Mouse (Mus musculus): ENCODE results near the gene Fgfr2. TPM values are rescaled to one million over a fixed set of nuclear protein-coding genes. Genes with fewer than 3 reads are reported as not detected.

The Fgfr2 gene
- polyA plus RNA-seq, 1 experiment from 2014 or later = 20.3 TPM

GRCm38 (mm10) chr7:132267721-132268498 is 855.2 kb downstream of the Fgfr2 start:
- Histone ChIP-seq H3K4me2 (ENCODE audit: low read depth, low read length) (no peak overlapping the region), H3K9me3 (replicated peaks; ENCODE audit: control insufficient read depth, low read length) (no peaks in the 10 kb centered on the region)

GRCm38 (mm10) chr7:132264763-132265162 is 858.4 kb downstream of the Fgfr2 start:
- WGBS = 36% methylated on average over 3 of the region's 3 CpGs

More at GRCm38 (mm10) chr7:132267721-132268498, 855.2 kb downstream of the Fgfr2 start:
- WGBS = 83% methylated on average over 4 of the region's 4 CpGs
- no peaks in the 10 kb centered on the region for H3K4me1 ChIP-seq (ENCODE audit: control insufficient read depth, insufficient read depth, low read length)
- H3K27ac ChIP-seq (ENCODE audit: low read length) = no peak overlapping the region
- H3K36me3 ChIP-seq (ENCODE audit: control insufficient read depth, insufficient read depth) = peaks cover 5% of the 10 kb centered on the region; the same call in 1 of the 2 replicates
- no peak overlapping the region for H3K4me3 ChIP-seq (ENCODE audit: low read length)
- no peak overlapping the region for H3K9ac ChIP-seq (ENCODE audit: low read length)
- no peaks in the 10 kb centered on the region for H3K27me3 ChIP-seq (ENCODE audit: control insufficient read depth, insufficient read depth, low read length)
- no peak for ATAC-seq (replicated peaks; ENCODE audit: extremely low read depth, insufficient read depth, low FRiP score)

GRCm38 (mm10) chr7:132263186-132263585 is 860.0 kb downstream of the Fgfr2 start:
- no peak overlapping the region for H3K27ac ChIP-seq (ENCODE audit: low read length)
- H3K9ac ChIP-seq (ENCODE audit: low read length) = no peak overlapping the region
- H3K4me1 ChIP-seq (ENCODE audit: control insufficient read depth, insufficient read depth, low read length) = 0 out of 2 replicates have a peak, but pooled peaks cover 2% of the 10 kb centered on the region
- H3K36me3 ChIP-seq (ENCODE audit: control insufficient read depth, insufficient read depth) = peaks cover 3% of the 10 kb centered on the region; the same call in 1 of the 2 replicates
- no peak overlapping the region for H3K4me3 ChIP-seq (ENCODE audit: low read length)
- H3K4me2 ChIP-seq (ENCODE audit: low read depth, low read length) = no peak overlapping the region
- 64% methylated on average over 6 of the region's 6 CpGs for WGBS
- no peak for ATAC-seq (replicated peaks; ENCODE audit: extremely low read depth, insufficient read depth, low FRiP score)
- H3K9me3 ChIP-seq (replicated peaks; ENCODE audit: control insufficient read depth, low read length) = no peaks in the 10 kb centered on the region
- no peaks in the 10 kb centered on the region for H3K27me3 ChIP-seq (ENCODE audit: control insufficient read depth, insufficient read depth, low read length)

More at GRCm38 (mm10) chr7:132264763-132265162, 858.4 kb downstream of the Fgfr2 start:
- Histone ChIP-seq H3K27me3 (ENCODE audit: control insufficient read depth, insufficient read depth, low read length) (no peaks in the 10 kb centered on the region), H3K4me1 (ENCODE audit: control insufficient read depth, insufficient read depth, low read length) (0 out of 2 replicates have a peak, but pooled peaks cover 2% of the 10 kb centered on the region), H3K4me3 (ENCODE audit: low read length) (no peak overlapping the region), H3K4me2 (ENCODE audit: low read depth, low read length) (no peak overlapping the region), H3K27ac (ENCODE audit: low read length) (no peak overlapping the region), H3K36me3 (ENCODE audit: control insufficient read depth, insufficient read depth) (peaks cover 5% of the 10 kb centered on the region; the same call in 1 of the 2 replicates), H3K9me3 (replicated peaks; ENCODE audit: control insufficient read depth, low read length) (no peaks in the 10 kb centered on the region), H3K9ac (ENCODE audit: low read length) (no peak overlapping the region)
- no peak for ATAC-seq (replicated peaks; ENCODE audit: extremely low read depth, insufficient read depth, low FRiP score)

- Histone ChIP-seq H3K36me3 (ENCODE audit: control insufficient read depth, insufficient read depth) (peaks cover 3% of the 10 kb centered on the region; the same call in 1 of the 2 replicates), H3K9ac (ENCODE audit: low read length) (no peak overlapping the region), H3K27me3 (ENCODE audit: control insufficient read depth, insufficient read depth, low read length) (no peaks in the 10 kb centered on the region), H3K4me1 (ENCODE audit: control insufficient read depth, insufficient read depth, low read length) (0 out of 2 replicates have a peak, but pooled peaks cover 2% of the 10 kb centered on the region), H3K4me3 (ENCODE audit: low read length) (no peak overlapping the region), H3K27ac (ENCODE audit: low read length) (no peak overlapping the region), H3K4me2 (ENCODE audit: low read depth, low read length) (no peak overlapping the region), H3K9me3 (replicated peaks; ENCODE audit: control insufficient read depth, low read length) (no peaks in the 10 kb centered on the region)
- ATAC-seq (replicated peaks; ENCODE audit: extremely low read depth, insufficient read depth, low FRiP score) = no peak
- 33% methylated on average over 6 of the region's 6 CpGs for WGBS
Measured at GRCm38 (mm10) chr7:132262696-132263095, 860.5 kb downstream of the Fgfr2 start.

- no peak overlapping the region for H3K9ac ChIP-seq (ENCODE audit: low read length)
Measured at GRCm38 (mm10) chr7:132261885-132262284, 861.3 kb downstream of the Fgfr2 start.

GRCm38 (mm10) chr7:132260632-132261031 is 862.5 kb downstream of the Fgfr2 start:
- Histone ChIP-seq H3K9me3 (replicated peaks; ENCODE audit: control insufficient read depth, low read length) (no peaks in the 10 kb centered on the region), H3K36me3 (ENCODE audit: control insufficient read depth, insufficient read depth) (no peaks in the 10 kb centered on the region), H3K27me3 (ENCODE audit: control insufficient read depth, insufficient read depth, low read length) (no peaks in the 10 kb centered on the region), H3K4me2 (ENCODE audit: low read depth, low read length) (no peak overlapping the region), H3K27ac (ENCODE audit: low read length) (no peak overlapping the region), H3K9ac (ENCODE audit: low read length) (no peak overlapping the region), H3K4me3 (ENCODE audit: low read length) (no peak overlapping the region), H3K4me1 (ENCODE audit: control insufficient read depth, insufficient read depth, low read length) (0 out of 2 replicates have a peak, but pooled peaks cover 2% of the 10 kb centered on the region)
- ATAC-seq (replicated peaks; ENCODE audit: extremely low read depth, insufficient read depth, low FRiP score) = no peak
- 65% methylated on average over 5 of the region's 5 CpGs for WGBS

More at GRCm38 (mm10) chr7:132261885-132262284, 861.3 kb downstream of the Fgfr2 start:
- Histone ChIP-seq H3K27ac (ENCODE audit: low read length) (no peak overlapping the region), H3K9me3 (replicated peaks; ENCODE audit: control insufficient read depth, low read length) (no peaks in the 10 kb centered on the region), H3K27me3 (ENCODE audit: control insufficient read depth, insufficient read depth, low read length) (no peaks in the 10 kb centered on the region), H3K4me2 (ENCODE audit: low read depth, low read length) (no peak overlapping the region), H3K4me1 (ENCODE audit: control insufficient read depth, insufficient read depth, low read length) (0 out of 2 replicates have a peak, but pooled peaks cover 2% of the 10 kb centered on the region), H3K4me3 (ENCODE audit: low read length) (no peak overlapping the region), H3K36me3 (ENCODE audit: control insufficient read depth, insufficient read depth) (peaks cover 3% of the 10 kb centered on the region; the same call in 1 of the 2 replicates)
- WGBS = 37% methylated on average over 3 of the region's 3 CpGs
- no peak for ATAC-seq (replicated peaks; ENCODE audit: extremely low read depth, insufficient read depth, low FRiP score)

GRCm38 (mm10) chr7:132258817-132259216 is 864.3 kb downstream of the Fgfr2 start:
- H3K4me3 ChIP-seq (ENCODE audit: low read length) = no peak overlapping the region
- 51% methylated on average over 7 of the region's 7 CpGs for WGBS
- ATAC-seq (replicated peaks; ENCODE audit: extremely low read depth, insufficient read depth, low FRiP score) = no peak
- no peaks in the 10 kb centered on the region for H3K36me3 ChIP-seq (ENCODE audit: control insufficient read depth, insufficient read depth)
- no peak overlapping the region for H3K9ac ChIP-seq (ENCODE audit: low read length)
- H3K4me1 ChIP-seq (ENCODE audit: control insufficient read depth, insufficient read depth, low read length) = 0 out of 2 replicates have a peak, but pooled peaks cover 2% of the 10 kb centered on the region
- no peak overlapping the region for H3K27ac ChIP-seq (ENCODE audit: low read length)
- H3K9me3 ChIP-seq (replicated peaks; ENCODE audit: control insufficient read depth, low read length) = no peaks in the 10 kb centered on the region
- no peaks in the 10 kb centered on the region for H3K27me3 ChIP-seq (ENCODE audit: control insufficient read depth, insufficient read depth, low read length)
- H3K4me2 ChIP-seq (ENCODE audit: low read depth, low read length) = no peak overlapping the region

GRCm38 (mm10) chr7:132258216-132258615 is 864.9 kb downstream of the Fgfr2 start:
- Histone ChIP-seq H3K9me3 (replicated peaks; ENCODE audit: control insufficient read depth, low read length) (no peaks in the 10 kb centered on the region), H3K36me3 (ENCODE audit: control insufficient read depth, insufficient read depth) (no peaks in the 10 kb centered on the region), H3K9ac (ENCODE audit: low read length) (no peak overlapping the region), H3K4me3 (ENCODE audit: low read length) (no peak overlapping the region), H3K27me3 (ENCODE audit: control insufficient read depth, insufficient read depth, low read length) (no peaks in the 10 kb centered on the region), H3K27ac (ENCODE audit: low read length) (no peak overlapping the region), H3K4me1 (ENCODE audit: control insufficient read depth, insufficient read depth, low read length) (0 out of 2 replicates have a peak, but pooled peaks cover 2% of the 10 kb centered on the region), H3K4me2 (ENCODE audit: low read depth, low read length) (no peak overlapping the region)
- no peak for ATAC-seq (replicated peaks; ENCODE audit: extremely low read depth, insufficient read depth, low FRiP score)
- 81% methylated on average over 5 of the region's 5 CpGs for WGBS

- Histone ChIP-seq H3K36me3 (ENCODE audit: control insufficient read depth, insufficient read depth) (no peaks in the 10 kb centered on the region), H3K4me2 (ENCODE audit: low read depth, low read length) (no peak overlapping the region), H3K9ac (ENCODE audit: low read length) (no peak overlapping the region), H3K27me3 (ENCODE audit: control insufficient read depth, insufficient read depth, low read length) (no peaks in the 10 kb centered on the region), H3K9me3 (replicated peaks; ENCODE audit: control insufficient read depth, low read length) (no peaks in the 10 kb centered on the region), H3K4me3 (ENCODE audit: low read length) (no peak overlapping the region), H3K27ac (ENCODE audit: low read length) (no peak overlapping the region), H3K4me1 (ENCODE audit: control insufficient read depth, insufficient read depth, low read length) (no peaks in the 10 kb centered on the region)
- no peak for ATAC-seq (replicated peaks; ENCODE audit: extremely low read depth, insufficient read depth, low FRiP score)
- WGBS = 70% methylated on average over 5 of the region's 5 CpGs
Measured at GRCm38 (mm10) chr7:132253513-132253912, 869.6 kb downstream of the Fgfr2 start.
